Mouse (Mus musculus) spleen, adult 2 months (tissue): ENCODE data around the gene Sh3glb1.

Source experiments
- CTCF ChIP-seq: fragments of 200-500 bp; IDR thresholded peaks from 2 replicates; pipeline ENCODE4 v1.5.1; 2011; ENCODE audit warnings: mild to moderate bottlenecking, inconsistent platforms; ENCODE audit not compliant: insufficient read depth, insufficient read length, insufficient replicate concordance; ENCODE audit errors: extremely low read depth
- POLR2A ChIP-seq: fragments of 200-500 bp; IDR thresholded peaks from 2 replicates; pipeline ENCODE4 v1.6.1; 2011; ENCODE audit warnings: low read depth, low read length, inconsistent platforms

GRCm38 (mm10) chr3:144640033-144640432 is 80.1 kb downstream of the Sh3glb1 start:
- TF ChIP-seq POLR2A: no peak
- TF ChIP-seq CTCF: no peak
